Mouse (Mus musculus) stomach, embryonic 16.5 days (tissue): ENCODE measurements around the gene Ror2. TPM values are rescaled to one million over a fixed set of nuclear protein-coding genes. Genes with fewer than 3 reads are reported as not detected.

Experiments used
- ATAC-seq: fragments of 200-750 bp; cut with Nextera tagmentation; 2 replicates; pipeline ENCODE4 v1.8.0; 2017; ENCODE audit warnings: moderate number of reproducible peaks, moderate TSS enrichment; ENCODE audit not compliant: insufficient read depth, low FRiP score
- H3K27ac ChIP-seq: fragments of 300-500 bp; sonication (generic); 2 replicates; pipeline ENCODE4 v1.5.1; 2014; ENCODE audit warnings: low read length
- H3K27me3 ChIP-seq: fragments of 300-500 bp; sonication (generic); 2 replicates; pipeline ENCODE4 v1.6.1; 2014; ENCODE audit warnings: low read length, control low read depth, mixed read lengths; ENCODE audit not compliant: control insufficient read depth, insufficient read depth
- H3K36me3 ChIP-seq: fragments of 300-500 bp; sonication (generic); 2 replicates; pipeline ENCODE4 v1.6.1; 2014; ENCODE audit warnings: low read length; ENCODE audit not compliant: control insufficient read depth, insufficient read depth
- H3K4me1 ChIP-seq: fragments of 300-500 bp; sonication (generic); 2 replicates; pipeline ENCODE4 v1.6.1; 2014; ENCODE audit warnings: low read length, control low read depth, mixed read lengths; ENCODE audit not compliant: control insufficient read depth, insufficient read depth
- H3K4me2 ChIP-seq: fragments of 300-500 bp; sonication (generic); 2 replicates; pipeline ENCODE4 v1.6.1; 2014; ENCODE audit warnings: low read depth, low read length, mixed read lengths
- H3K4me3 ChIP-seq: fragments of 300-500 bp; sonication (generic); replicated peaks from 2 replicates; pipeline ENCODE4 v1.5.1; 2014; ENCODE audit warnings: mild to moderate bottlenecking, low read length
- H3K9ac ChIP-seq: fragments of 300-500 bp; sonication (generic); 2 replicates; pipeline ENCODE4 v1.6.1; 2014; ENCODE audit warnings: low read length
- H3K9me3 ChIP-seq: fragments of 300-500 bp; sonication (generic); replicated peaks from 2 replicates; pipeline ENCODE4 v1.6.1; 2016; ENCODE audit warnings: low read length, control low read depth; ENCODE audit not compliant: control insufficient read depth
- WGBS: fragments of 180-500 bp; shearing (Covaris S2); extraction: QIAGEN DNeasy Blood & Tissue Kit; methylation state at CpG from one replicate; pipeline ENCODE4 v1.1.7; 2014; 5-methylcytosine and 5-hydroxymethylcytosine counted together
- polyA plus RNA-seq: library from polyadenylated mRNA; unstranded; fragments of >200 nt; fragmentation: Nextera tagmentation; extraction: Ambion mirVana; gene quantifications from 2 replicates; pipeline ENCODE4 v1.2.1, GENCODE M21; 2015

Gene Ror2
- polyA plus RNA-seq, 1 experiment from 2014 or later: 13.5 TPM

DNA sequence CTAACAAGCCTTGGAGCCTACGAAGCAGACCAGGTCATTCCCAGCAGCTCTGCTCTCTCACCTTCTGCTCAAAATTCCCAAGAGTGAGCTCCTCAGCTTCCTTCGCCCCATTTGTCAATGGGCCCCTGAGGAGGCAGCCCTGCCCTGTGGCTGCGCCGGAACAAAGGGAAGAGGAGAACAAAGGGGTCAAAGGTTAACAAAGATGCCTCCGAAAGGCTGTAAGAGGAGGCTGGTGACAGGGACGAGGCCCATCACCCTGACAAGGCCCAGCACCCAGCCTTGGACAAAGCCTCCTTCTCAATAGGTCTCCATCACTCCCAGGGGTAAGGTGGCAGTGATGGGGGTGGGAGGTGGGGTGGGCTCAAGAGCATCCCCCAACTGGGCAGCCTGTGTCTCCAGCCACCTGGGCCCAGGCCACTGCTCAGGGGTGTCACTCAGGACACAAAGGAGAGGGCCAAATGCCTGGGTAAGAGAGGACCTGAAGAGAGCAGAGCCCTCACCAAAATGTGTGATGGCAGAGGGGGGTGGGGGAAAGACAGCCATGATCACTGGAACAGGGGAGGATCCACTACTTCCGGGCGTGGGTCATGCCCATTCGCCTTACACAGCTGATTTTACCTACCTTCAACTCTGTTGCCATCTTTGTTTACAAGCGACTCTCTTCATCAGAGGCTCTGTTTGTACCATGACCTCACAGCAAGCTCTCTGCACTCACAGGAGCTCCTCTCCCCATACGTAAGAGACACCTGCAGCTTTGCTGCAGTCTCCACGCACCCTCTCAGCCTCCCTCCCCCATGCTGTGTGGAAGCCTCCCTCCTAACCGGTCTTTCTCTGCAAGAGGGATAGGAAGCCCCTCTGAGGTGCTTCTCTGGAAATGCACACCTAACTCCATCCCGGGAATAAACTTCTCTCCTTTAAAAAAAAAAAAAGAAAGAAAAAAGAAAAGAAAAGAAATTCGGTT is 51.8 kb downstream of the Ror2 start:
- H3K27me3 ChIP-seq: no peaks in the 10 kb centered on the region
- no peak overlapping the region for H3K4me2 ChIP-seq
- ATAC-seq: no peak
- 58% methylated on average over 15 of the region's 15 CpGs for WGBS
- H3K27ac ChIP-seq: peak overlapping the region; percentile 25; the same call in 1 of the 2 replicates
- H3K4me1 ChIP-seq: peaks cover 73% of the 10 kb centered on the region
- H3K9me3 ChIP-seq: no peaks in the 10 kb centered on the region
- no peak overlapping the region for H3K9ac ChIP-seq
- no peak overlapping the region for H3K4me3 ChIP-seq
- H3K36me3 ChIP-seq: no peaks in the 10 kb centered on the region

- no peaks in the 10 kb centered on the region for H3K27me3 ChIP-seq
- H3K4me3 ChIP-seq: no peak overlapping the region
- no peaks in the 10 kb centered on the region for H3K36me3 ChIP-seq
- peak; percentile 27; the same call in 1 of the 2 replicates for ATAC-seq
- no peak overlapping the region for H3K4me2 ChIP-seq
- no peak overlapping the region for H3K9ac ChIP-seq
- peaks cover 73% of the 10 kb centered on the region for H3K4me1 ChIP-seq
- H3K27ac ChIP-seq: peak overlapping the region; percentile 25; the same call in 1 of the 2 replicates
- 17% methylated on average over 9 of the region's 9 CpGs for WGBS
- H3K9me3 ChIP-seq: peaks cover 4% of the 10 kb centered on the region; the same call in 1 of the 2 replicates
Observed at GRCm38 (mm10) chr13:53233381-53233780, 52.5 kb downstream of the Ror2 start.

- Histone ChIP-seq H3K27ac (peak overlapping the region; percentile 51; the same call in 1 of the 2 replicates), H3K4me3 (no peak overlapping the region), H3K9me3 (peaks cover 4% of the 10 kb centered on the region; the same call in 1 of the 2 replicates), H3K4me1 (peaks cover 69% of the 10 kb centered on the region), H3K36me3 (no peaks in the 10 kb centered on the region), H3K9ac (no peak overlapping the region), H3K27me3 (no peaks in the 10 kb centered on the region), H3K4me2 (no peak overlapping the region)
- peak; percentile 66 for ATAC-seq
- 39% methylated on average over 7 of the region's 7 CpGs for WGBS
Observed at GRCm38 (mm10) chr13:53232419-53232818, 53.5 kb downstream of the Ror2 start.

DNA sequence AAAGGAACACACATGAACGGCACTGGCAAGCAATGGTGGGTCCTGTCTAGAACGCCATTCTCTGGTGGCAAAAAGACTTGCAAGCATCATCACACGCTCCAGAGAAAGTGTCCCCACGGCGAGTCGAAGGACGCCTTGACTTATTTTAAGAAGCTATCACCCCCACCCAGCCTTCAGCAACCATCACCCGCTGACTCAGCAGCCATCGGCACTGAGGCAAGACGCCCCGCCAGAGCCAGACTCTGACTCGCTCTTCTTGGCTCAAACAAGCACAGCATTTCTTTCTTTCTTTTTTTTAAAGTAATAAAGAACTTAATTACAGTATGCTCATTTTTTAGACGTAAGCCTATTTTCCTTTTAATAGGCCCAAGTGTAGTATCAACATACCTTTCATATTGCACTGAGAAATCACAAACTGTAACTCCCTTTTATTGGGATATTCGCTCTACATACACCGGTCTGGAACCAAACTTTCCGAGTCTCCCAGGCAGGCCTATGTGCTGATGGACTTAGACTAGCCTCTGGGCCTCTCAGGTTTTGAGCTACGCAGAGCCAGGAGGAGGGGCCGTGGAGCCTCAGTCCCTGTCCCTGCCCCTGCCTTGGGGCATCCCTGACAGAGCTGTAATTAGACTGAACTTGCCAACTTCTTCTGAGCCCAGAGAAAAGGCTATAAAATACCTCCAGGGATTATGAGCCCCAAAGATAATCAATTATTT is 55.3 kb downstream of the Ror2 start:
- no peak overlapping the region for H3K4me2 ChIP-seq
- no peaks in the 10 kb centered on the region for H3K27me3 ChIP-seq
- no peak overlapping the region for H3K27ac ChIP-seq
- H3K9ac ChIP-seq: no peak overlapping the region
- H3K9me3 ChIP-seq: peaks cover 4% of the 10 kb centered on the region; the same call in 1 of the 2 replicates
- no peak for ATAC-seq
- H3K4me3 ChIP-seq: no peak overlapping the region
- H3K36me3 ChIP-seq: no peaks in the 10 kb centered on the region
- WGBS: 72% methylated on average over 18 of the region's 18 CpGs
- peaks cover 51% of the 10 kb centered on the region for H3K4me1 ChIP-seq

- H3K4me3 ChIP-seq: no peak overlapping the region
- ATAC-seq: peak; percentile 65; the same call in 1 of the 2 replicates
- WGBS: 50% methylated on average over 6 of the region's 6 CpGs
- H3K27ac ChIP-seq: no peak overlapping the region
- H3K9ac ChIP-seq: no peak overlapping the region
- H3K4me1 ChIP-seq: peaks cover 21% of the 10 kb centered on the region
- no peaks in the 10 kb centered on the region for H3K27me3 ChIP-seq
- no peaks in the 10 kb centered on the region for H3K36me3 ChIP-seq
- peaks cover 13% of the 10 kb centered on the region for H3K9me3 ChIP-seq
- no peak overlapping the region for H3K4me2 ChIP-seq
Observed at GRCm38 (mm10) chr13:53227019-53227418, 58.9 kb downstream of the Ror2 start.

DNA sequence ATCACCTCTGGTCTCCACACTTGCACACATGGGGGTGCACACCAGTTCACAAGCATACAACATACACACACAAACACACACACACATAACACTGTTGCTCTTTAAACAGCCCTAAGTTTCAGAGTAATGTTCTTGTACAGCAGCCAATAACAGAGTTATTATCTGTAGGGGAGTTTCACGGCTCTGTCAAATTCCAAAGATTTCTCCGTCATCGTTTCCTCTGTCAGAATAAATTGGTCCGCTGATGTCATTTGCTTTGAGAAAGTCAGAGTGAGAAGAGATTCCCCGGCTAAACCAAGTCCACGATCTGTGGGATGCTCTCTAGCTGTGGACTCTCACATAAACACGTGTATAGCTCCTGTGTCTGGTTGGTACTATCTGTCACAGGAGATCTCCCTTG is 59.5 kb downstream of the Ror2 start:
- ATAC-seq: no peak
- 41% methylated on average over 7 of the region's 7 CpGs for WGBS

DNA sequence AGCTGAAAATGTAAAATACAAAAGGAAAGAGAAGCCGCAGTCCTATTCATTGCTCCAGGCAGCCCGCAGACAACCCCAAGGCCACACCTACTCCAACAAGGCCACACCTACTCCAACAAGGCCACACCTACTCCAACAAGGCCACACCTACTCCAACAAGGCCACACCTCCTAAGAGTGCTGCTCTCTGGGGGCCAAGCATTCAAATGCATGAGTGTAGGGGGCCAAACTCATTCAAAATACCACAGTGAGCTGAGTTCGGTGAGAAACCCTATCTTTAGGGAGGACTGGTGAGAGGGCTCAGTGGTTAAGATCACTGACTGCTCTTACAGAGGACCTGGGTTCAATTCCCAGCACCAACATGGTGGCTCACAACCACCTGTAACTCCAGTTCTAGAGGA is 60.0 kb downstream of the Ror2 start:
- H3K4me3 ChIP-seq: no peak overlapping the region
- H3K4me2 ChIP-seq: no peak overlapping the region
- no peak overlapping the region for H3K9ac ChIP-seq
- no peaks in the 10 kb centered on the region for H3K27me3 ChIP-seq
- peaks cover 13% of the 10 kb centered on the region for H3K9me3 ChIP-seq
- no peaks in the 10 kb centered on the region for H3K36me3 ChIP-seq
- H3K4me1 ChIP-seq: peaks cover 17% of the 10 kb centered on the region; the same call in 1 of the 2 replicates
- no peak overlapping the region for H3K27ac ChIP-seq
- WGBS: 94% methylated on average over 3 of the region's 3 CpGs
- no peak for ATAC-seq

More for the DNA sequence above, 59.5 kb downstream of the Ror2 start:
- Histone ChIP-seq H3K27me3 (no peaks in the 10 kb centered on the region), H3K4me1 (peaks cover 17% of the 10 kb centered on the region; the same call in 1 of the 2 replicates), H3K4me2 (no peak overlapping the region), H3K9ac (no peak overlapping the region), H3K4me3 (no peak overlapping the region), H3K9me3 (peaks cover 13% of the 10 kb centered on the region), H3K27ac (no peak overlapping the region), H3K36me3 (no peaks in the 10 kb centered on the region)

DNA sequence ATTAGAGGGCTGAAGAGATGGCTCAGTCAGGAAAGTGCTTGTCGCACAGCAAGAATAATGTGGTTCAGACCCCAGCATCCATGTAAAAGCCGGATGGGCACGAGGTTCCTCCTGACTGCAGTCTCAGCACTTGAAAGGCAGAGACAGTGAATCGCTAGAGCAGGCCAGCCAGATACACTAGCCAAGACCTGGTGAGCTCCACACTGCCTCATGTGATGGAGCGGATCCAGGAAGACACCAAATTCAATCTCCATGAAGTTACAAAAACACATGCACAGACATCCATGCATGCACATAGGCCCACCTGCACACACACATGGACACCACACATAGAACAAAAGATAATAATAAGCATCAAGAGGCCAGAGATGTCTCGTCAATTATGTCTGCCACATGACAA is 64.7 kb downstream of the Ror2 start:
- Histone ChIP-seq H3K4me2 (no peak overlapping the region), H3K9ac (no peak overlapping the region), H3K4me3 (no peak overlapping the region), H3K9me3 (peaks cover 9% of the 10 kb centered on the region), H3K27ac (no peak overlapping the region), H3K27me3 (no peaks in the 10 kb centered on the region), H3K36me3 (no peaks in the 10 kb centered on the region), H3K4me1 (peaks cover 25% of the 10 kb centered on the region)
- WGBS: 74% methylated on average over 6 of the region's 6 CpGs
- ATAC-seq: no peak

- Histone ChIP-seq H3K27ac (no peak overlapping the region), H3K9me3 (peaks cover 9% of the 10 kb centered on the region), H3K9ac (no peak overlapping the region), H3K27me3 (no peaks in the 10 kb centered on the region), H3K4me3 (no peak overlapping the region), H3K36me3 (no peaks in the 10 kb centered on the region), H3K4me2 (no peak overlapping the region), H3K4me1 (peaks cover 25% of the 10 kb centered on the region)
- 93% methylated on average over 10 of the region's 10 CpGs for WGBS
- no peak for ATAC-seq
Observed at GRCm38 (mm10) chr13:53219889-53220288, 66.0 kb downstream of the Ror2 start.
